Mouse (Mus musculus) megakaryocyte progenitor cell, adult 5-6 weeks (primary cell): ENCODE results near the gene Smim11. TPM values are rescaled to one million over a fixed set of nuclear protein-coding genes. Genes with fewer than 3 reads are reported as not detected.

ENCODE experiments used
- ATAC-seq: replicated peaks from 2 replicates; pipeline ENCODE4 v1.8.0; 2016; ENCODE audit warnings: mild to moderate bottlenecking, moderate TSS enrichment, inconsistent platforms; ENCODE audit not compliant: poor library complexity
- total RNA-seq, 2 experiments: library from RNA; stranded (forward) in 1 of 2; stranded (reverse) in 1 of 2; fragments of 157-497, 149-512 nt in 1 of 2; fragments of 200-1000 nt in 1 of 2; gene quantifications; 2 replicates each; pipeline versions ENCODE4 v1.2.3 to v1.2.4; 2015 to 2017

Gene Smim11
- total RNA-seq (2015), result 90.9 and 91.1 TPM in 2 replicates
- 164 and 194 TPM in 2 replicates for total RNA-seq (2017)

GRCm38 (mm10) chr16:92300649-92301411 lies at the start of gene Smim11:
Gene Smim11, plus strand, starts transcription at chr16:92301286.
- peak; percentile 88 for ATAC-seq

GRCm38 (mm10) chr16:92254316-92254715 lies 46.8 kb upstream of the Smim11 start:
- no peak for ATAC-seq

DNA sequence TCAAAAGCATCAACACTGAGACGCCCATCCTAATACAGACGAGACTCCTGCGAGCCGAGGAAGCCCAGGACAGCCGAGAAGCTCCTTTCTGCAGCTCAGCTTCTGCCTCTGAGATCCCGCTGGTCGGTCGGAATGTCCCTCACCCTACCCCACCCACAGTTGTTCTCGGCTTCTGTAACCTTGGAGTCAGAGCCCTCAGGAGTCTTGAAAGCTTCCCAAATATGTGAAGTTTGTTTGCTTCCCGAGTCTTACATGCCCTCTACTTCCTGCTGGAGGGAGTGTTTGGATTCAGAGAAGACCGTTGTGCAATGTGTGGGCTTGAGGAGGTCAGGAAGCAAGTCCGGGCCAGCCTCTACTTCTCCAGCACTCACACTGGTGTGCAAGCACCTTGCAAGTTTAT lies 33.2 kb upstream of the Smim11 start:
- ATAC-seq, result no peak

GRCm38 (mm10) chr16:92274516-92274915 lies 26.6 kb upstream of the Smim11 start:
- ATAC-seq, result no peak

- ATAC-seq, result no peak
These were observed 25.6 kb upstream of the Smim11 start for GRCm38 (mm10) chr16:92275526-92275925.

DNA sequence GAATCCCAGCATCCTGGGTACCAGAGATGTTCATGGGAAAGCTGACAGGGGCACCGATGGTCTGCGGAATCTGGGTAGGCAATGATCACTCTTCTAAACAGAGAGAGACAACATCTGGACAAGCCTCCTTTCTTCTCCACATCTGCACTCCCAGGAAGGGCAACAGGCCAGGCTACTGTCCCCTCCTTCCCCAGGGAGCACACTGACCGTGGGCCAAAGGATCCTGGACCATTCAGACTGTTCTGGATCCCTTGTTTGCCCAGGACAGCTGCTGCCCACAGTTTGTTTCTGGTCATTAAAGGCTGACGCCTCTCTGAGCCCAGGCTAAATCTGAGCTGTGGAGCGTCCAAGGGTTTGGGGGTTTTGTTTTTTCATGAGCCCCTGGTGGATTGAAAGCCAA lies 18.4 kb upstream of the Smim11 start:
- no peak for ATAC-seq

DNA sequence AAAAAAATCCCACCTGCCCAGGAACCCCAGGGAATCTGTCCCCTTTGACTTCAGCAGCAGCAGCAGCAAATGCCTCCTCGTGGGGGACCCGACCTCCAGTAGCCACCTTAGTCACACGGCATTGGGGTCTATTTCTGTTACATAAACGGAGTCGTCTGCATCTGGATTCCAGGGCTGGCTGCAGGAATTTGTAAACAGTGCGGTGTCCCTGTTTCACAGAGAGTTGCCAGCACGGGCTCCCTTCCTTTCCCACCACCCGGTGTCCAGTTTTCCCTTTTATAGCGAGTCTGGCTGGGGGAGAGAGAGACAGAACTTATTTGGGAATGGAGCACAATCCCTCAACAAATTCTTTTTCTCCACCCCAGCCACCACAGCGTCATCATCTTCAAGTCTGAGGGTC lies 16.0 kb upstream of the Smim11 start:
- ATAC-seq, result no peak

DNA sequence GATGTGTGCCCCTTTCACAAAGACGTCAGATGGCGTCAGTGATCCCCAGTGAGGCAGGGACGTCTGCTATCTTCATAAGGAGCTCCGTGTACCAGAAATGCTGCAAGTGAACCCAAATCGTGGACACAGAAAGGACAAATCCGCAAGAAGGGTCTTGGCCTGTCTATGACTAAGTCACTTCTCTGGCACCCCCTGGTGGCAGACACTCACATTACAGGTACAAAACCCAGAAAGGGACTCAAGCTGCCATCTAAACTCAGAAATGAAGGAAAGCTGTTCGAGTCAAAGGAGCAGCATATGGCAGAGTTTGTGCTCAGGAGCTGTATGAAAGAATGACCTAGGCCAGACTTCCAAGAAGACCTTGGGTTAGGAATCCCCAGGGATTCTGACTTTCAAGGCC lies 14.5 kb upstream of the Smim11 start:
- peak; percentile 82 for ATAC-seq

GRCm38 (mm10) chr16:92288778-92289177 lies 12.3 kb upstream of the Smim11 start:
- ATAC-seq, result no peak

GRCm38 (mm10) chr16:92290045-92290444 lies 11.0 kb upstream of the Smim11 start:
- ATAC-seq, result no peak

DNA sequence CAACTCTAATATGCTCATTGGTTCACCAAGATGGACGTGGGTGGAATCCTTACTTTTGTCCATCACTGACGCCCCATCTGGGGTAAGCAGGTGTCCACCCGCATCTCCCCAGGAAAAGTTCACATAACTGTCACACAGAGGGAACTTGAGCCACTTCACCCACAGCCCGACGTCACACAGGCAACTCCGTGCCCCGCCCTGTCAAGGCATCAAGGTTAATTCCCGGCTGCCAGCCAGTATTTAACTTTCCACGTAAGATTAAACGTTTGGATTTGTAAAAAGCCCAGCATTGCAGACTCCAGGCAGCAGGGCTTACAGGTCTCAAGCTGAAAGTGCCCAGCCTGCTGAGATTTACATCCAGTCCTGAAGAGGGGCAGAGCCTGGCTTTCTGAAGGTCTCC lies 9.0 kb upstream of the Smim11 start, which contains the start of gene Kcne2:
Gene Kcne2, plus strand, starts transcription at position 289 of the 400 bp plus-strand sequence.
- ATAC-seq, result no peak

DNA sequence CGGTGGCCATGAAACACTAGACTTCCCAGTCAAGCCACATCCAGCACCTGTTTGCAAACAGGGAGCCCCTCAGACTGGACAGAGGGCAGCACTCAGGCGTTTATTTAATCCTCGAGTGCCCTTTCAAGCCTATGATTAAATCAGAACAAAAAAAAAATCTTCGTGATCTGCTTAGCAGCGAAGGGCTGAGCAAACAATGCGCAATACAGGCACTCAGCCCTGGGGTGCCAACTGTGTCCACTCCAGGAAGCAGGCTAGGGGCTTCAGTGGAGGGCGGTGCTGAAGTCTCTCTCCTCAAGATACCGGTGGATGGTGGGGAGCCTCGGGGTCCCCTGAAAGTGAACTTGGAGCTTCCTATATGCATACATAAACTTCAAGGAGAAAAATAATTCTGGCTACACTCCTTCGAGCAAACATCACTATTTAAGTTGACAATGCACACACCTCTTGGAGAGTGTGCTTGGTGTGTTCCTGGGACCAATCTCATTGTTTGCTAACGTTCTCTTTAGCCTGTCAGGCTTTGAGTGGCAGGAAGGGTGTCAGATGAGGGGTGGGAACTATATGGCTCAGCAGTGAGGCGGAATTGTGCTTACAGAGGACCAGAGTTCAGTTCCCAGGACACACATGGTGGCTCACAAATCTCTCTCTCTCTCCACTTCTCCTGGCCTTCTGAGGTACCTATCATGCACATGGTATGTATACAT lies 6.7 kb upstream of the Smim11 start:
- no peak for ATAC-seq

DNA sequence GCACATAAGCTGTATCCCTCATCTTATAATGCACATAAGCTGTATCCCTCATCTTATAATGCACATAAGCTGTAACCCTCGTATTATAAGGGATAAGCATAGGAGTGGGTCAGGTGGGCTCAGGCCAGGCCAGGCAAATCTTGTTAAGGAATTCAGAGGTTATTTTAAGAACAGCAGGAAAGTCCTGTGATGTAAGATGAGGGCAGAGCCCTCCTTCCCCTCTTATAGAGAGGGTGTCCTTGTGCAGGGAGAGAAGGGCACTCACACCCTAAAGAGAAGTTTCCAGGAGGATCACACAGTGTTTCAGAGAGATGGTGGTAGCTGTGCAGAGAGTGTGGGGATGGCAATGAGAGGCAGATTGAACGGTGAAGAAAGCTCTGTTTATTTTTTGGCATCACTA lies 5.8 kb upstream of the Smim11 start:
- ATAC-seq, result no peak

DNA sequence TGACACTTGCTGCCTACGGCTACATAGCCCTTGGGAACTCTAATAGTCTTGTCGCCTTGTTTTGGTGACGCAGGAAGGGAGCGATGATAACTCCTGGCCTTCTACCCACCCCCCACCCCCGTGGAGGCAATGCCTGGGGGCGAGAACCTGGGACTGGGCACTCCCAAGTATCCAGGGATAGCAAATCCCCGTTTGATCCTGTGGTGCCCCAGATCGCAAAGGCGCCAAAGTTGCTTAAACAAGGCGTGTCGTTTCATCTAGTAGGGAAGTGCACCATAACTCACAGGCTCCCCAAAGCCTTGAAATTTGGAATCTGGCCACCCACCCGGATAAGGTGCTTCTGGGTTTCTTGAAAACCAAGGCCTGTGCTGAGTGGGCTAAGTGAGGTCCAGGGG lies 323 bp downstream of the Smim11 start:
- peak; percentile 24 for ATAC-seq

DNA sequence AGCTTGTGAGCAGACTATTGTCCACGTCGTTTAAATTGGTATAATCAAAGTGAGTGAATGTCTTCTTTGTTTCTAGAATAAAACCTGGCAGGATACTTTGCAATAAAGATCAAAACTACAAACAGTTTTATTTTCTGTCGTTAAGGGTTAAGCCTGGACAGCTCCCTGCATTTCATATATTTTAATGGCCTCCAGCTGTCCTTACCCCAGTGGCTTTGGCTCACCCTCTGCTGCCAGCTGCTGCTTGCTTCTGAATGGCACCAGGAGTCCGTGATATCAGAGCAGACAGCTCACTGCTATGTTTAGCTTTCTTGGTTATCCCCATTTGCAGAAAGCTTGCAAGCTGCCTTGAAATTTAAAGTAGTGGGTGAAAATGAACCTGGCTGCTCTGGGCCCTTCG lies 903 bp downstream of the Smim11 start:
- ATAC-seq, result peak; percentile 54

DNA sequence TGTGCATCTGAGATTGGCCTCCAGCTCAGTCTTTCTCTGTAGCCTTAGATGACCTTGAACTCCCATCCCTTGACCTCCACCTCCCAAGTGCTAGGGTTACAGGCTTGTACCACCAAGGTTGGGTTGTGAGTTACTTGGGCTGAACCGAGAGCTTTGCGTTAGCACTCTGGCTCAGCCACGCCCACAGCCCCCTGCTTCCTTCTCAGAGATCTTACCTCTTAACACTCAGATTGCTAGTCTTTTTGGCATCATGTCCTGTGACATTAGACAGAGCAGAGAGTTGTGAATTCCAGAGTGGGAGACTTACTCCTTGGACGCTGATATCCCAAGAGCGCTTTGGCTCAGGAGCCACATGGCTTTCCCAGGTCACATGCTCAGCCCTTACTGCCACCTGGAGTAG lies 1.4 kb downstream of the Smim11 start:
- no peak for ATAC-seq

DNA sequence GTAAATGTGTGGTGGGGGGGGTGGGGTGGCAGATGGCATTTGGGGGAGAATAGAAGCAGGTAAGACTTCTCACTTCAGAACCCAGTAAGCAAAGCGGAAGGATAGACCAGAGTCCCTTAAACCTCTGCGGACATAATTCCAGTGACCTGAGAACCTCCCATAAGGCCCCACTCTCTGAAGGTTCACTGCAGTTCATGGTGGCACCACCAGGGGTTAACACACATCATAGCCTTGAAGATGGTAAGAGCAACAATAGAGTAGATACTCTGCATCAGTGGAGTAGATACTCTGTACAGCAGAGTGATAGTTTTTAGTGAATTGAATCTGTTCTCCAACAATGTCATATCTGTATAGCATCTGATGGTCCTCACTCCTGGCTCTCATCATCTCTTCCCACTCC lies 4.4 kb downstream of the Smim11 start:
- no peak for ATAC-seq

GRCm38 (mm10) chr16:92307947-92308346 lies 6.9 kb downstream of the Smim11 start:
- no peak for ATAC-seq

DNA sequence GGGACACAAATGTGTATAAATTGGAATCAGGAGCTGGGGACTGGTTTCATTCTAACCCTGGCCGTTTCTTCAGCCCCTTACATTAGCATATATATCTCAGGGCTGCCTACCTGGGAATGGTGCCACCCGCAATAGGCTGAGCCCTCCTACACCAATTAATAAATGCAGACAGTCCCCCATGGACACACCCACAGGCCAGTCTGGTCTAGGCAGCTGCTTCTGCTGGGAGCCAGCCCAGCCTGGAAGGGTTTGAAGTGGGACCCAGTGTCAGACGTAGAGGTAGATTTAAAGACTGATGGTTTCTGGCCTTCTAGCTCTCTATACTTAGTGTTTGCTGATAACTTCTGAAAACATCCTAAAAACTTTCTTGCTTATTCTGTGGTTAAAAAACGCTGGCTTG lies 8.0 kb downstream of the Smim11 start:
- ATAC-seq, result no peak

DNA sequence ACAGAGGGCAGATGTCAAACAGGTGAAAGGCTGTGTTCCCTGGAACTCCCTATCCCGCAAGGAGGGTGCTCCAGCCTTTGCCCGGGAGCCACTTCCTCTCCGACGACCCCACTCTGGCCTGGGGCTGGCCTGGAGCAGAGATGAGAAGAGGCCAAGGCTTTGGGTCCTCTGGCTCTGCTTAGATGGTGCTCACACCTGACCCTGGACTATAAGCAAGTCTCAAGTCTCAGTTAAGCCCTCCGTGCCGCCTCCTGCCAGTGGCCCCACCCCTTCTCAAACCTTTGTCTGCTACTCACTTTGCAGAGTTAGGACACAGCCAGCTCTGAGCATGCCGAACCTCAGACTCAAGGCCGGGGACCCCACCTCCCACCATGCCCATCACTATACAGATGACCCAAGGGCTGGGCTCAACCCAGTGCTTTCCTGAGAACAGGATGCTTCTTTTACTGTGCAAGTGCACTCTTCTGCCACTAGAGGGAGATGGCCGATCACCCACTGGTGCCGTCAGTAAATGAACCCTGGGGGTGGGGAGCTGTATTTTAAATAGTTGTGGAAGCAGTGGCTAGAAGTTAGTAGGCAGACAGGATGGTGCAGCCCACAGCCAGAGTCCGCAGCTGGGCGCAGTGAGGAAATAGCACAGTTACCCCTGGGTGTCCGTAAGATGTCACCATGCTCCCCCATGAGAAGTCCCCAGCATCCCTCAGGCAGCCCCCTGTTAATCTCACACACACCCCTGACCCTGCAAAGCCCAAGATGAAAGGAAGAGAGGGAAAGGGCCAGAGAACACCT lies 13.1 kb downstream of the Smim11 start:
- peak; percentile 94 for ATAC-seq

DNA sequence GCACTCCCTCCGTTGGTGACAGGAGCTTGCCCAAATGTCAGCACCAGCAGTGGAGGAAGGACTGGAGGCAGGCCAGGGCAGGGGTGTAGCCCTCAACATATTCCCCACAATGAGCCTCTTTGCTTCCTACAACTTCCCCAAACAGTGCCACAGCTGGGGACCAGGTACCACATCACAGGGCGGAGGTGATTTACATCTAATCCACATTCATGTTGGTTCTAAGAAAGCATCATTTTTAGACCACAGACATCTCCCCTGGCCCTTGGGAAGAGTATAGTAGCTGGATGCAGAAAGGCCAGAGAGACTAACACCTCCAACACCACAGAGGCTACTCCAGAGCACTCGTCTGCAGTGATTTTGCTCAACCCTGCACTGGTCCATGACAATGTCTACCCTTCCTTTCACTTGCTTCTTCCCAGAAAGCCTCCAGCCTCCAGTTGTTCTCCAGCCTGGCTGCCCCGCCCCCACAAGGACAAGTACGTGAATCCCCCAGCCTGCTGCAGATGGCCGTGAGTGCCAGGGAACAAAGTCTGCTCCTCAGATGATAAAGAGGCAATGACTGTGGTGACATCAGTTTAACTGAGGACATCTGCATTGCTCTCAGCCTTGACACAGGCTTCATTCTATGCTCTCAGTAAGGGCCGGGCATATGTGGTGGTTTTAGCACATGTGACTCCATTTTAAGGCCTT lies 15.1 kb downstream of the Smim11 start:
- ATAC-seq, result no peak
